Mouse (Mus musculus) spleen, adult 2 months (tissue): Measurements from ENCODE around the gene Kirrel3.

Source experiments
- CTCF ChIP-seq: fragments of 200-500 bp; IDR thresholded peaks from 2 replicates; pipeline ENCODE4 v1.5.1; 2011; ENCODE audit warnings: mild to moderate bottlenecking, inconsistent platforms; ENCODE audit not compliant: insufficient read depth, insufficient read length, insufficient replicate concordance; ENCODE audit errors: extremely low read depth
- POLR2A ChIP-seq: fragments of 200-500 bp; IDR thresholded peaks from 2 replicates; pipeline ENCODE4 v1.6.1; 2011; ENCODE audit warnings: low read depth, low read length, inconsistent platforms

- TF ChIP-seq CTCF: no peak
- no peak for TF ChIP-seq POLR2A
Measured at GRCm38 (mm10) chr9:34925616-34926015, 439.9 kb downstream of the Kirrel3 start.
